Mouse (Mus musculus): ENCODE results near the gene Fam129b.

Gene Fam129b
- long read RNA-seq, experiment 1, partial matches to known transcripts = 2 of 10 reads
- long read RNA-seq, experiment 1, other reads (novel, unspliced or antisense) = 5 of 10 reads
- long read RNA-seq, experiment 2, partial matches to known transcripts = 2 of 6 reads
- long read RNA-seq, experiment 2, other reads (novel, unspliced or antisense) = 0 of 6 reads

DNA sequence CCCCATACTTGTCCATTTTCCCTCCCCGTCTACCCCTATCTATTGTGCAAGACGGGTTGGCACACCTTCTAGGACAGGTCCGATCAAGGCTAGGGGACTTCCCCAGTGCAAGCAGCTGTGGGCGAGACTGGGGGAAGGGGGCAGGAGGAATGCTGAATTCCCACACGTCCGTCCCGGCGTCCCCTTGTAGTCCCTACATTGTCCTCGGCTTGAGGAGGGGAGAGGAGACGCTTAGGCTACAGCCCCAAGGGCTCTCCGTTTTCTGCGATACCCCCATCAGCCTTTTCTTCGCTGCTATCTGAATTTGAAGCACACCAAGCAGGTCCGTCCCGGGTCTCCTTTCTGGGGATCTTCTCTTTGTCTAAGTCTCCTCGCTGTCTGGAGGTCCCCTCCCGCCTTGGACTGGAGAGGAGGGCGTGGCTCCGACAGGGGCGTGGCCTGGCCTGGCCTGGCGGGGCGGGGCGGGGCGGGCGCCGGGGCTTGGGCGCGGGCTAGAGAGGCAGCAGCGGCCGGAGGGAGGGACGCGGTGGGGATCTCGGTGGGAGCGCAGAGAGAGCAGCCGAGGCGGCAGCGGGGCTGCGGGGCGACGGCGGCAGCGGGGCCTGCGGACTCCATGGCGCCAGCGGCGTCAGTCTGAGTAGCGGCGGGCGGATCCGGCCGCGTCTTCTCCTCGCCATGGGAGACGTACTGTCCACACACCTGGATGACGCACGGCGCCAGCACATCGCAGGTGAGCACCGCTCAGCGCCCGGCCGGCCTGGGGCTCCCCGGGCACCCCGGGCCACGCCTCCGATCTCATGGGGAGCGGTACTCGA lies at the start of gene Fam129b:
Fam129b (plus strand) TSS at position 440 of the 815 bp plus-strand sequence.
- intact Hi-C loops (cut with DNase I) = no loop called here

DNA sequence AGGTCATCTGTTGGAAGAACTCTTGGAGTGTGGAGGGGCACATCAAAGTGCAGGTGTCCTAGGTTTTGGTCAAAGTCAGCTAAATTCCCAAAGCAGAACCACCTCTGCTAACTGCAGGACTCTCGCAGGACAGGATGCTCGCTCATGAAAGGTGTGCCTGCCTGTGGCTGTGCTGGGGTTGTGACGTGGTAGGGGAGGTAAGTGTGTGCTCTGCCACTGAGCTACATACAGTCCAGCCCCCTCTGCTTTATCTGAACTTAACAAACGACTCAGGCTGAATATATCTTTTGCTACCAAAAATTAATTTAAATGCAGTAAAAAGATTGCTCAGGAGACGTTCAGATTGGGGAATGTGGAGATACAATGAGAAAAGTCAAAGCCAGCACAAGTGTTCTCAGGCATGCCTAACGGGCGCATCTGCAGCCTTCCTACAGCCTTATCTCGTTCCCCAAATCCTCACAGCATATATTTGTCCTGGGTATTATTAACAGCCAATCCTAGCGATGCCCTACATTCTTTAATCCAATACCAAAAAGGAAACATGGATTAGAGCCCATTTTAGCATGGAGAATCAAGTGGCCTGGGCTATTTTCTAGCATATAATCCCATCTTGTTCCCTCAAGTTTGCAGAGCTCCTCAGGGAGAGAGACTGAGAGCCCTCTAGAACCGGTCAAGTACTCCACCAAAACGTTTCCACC lies 46.8 kb upstream of the Fam129b start:
- intact Hi-C loops (cut with DNase I) = no loop called here

DNA sequence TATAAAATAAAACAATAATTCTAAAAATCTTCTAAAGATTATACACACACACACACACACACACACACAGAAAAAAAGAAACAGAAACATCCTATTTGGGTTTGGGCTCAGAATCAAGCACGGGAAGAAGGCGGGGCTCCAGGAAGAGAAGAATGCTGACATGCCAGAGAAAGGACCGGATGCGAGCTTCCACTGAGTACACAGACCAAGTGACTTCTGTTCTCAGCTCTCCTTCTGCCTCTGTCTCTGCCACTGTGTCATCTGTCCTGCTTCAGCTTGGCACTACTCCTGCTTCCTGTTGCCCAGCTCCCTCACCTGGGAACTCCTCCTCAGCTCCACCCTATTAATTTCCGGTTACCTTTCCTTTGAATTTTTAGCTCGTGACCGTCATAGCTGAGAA lies 41.4 kb upstream of the Fam129b start:
- intact Hi-C loops (cut with DNase I) = no loop called here

DNA sequence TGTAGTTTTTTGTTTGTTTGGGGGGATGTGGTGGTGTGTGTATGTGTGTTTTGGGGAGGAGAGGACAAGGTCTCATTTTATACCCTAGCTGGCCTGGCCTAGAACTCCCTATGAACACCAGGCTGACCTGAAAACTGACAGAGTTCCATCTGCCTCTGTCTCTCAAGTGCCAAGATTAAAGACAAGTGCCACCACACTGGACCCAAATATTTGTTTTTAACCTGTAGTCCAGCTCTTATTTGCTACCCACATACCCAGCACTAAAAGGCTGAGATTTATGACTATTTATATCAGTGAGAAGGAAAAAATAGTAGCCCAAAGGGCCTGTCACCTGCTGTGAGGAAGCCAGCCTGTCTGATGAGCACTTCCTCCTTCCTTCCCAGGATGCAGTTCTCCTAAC lies 40.3 kb upstream of the Fam129b start:
- intact Hi-C loops (cut with DNase I) = no loop called here

DNA sequence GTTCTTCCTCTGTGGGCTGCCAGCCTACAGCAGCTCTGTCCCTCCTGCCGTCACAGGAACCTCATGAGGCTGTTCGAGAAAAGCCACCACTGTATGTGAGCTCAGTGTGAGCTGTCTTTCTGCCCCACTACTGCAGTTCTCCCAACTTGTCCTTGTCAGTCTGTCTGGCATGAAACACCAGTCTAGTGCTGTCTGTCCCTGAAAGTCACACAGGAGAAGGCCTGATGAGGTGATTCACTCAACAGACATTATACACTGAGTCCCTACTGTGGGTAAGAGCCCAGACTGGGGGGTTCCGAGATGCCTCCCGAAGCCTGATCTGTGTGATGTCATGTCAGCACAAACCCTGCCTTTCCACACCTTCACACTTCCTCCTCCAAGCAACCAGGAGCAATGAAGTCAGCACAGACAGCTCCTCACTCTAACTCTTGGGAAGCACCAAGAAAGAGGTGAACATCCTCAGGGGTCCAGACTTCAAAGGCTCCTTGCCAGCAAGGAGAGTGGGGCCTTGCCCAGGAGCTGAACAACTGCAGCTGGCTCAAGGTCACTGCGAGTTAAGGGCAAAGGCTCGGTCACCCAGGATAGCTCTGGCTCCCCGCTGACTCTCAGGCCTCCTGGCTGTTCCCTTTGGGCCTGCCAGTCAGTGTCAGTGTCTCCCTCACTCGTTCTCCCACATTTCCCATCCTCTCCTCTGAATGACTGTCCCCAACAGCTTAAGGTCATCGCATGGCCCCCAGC lies 37.6 kb upstream of the Fam129b start:
- intact Hi-C loops (cut with DNase I) = no loop called here

DNA sequence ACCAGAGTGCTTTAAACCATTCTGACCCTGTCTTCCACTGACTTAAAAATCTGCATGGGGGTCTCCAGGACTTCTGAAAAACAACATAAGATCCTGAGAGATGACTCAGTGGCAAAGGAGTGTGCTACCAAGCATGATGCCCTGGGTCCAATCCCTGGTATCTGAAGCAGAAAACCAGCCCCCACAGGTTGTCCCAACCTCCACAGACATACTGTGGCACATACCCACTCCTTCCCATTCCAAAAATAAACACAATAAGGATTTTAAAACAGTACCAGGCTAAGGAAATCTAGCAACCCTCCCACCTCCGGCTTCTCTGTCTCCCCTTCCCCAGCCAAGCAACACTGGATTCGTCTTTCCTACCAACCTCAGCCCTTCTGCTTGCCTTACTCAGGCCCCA lies 36.7 kb upstream of the Fam129b start:
- intact Hi-C loops (cut with DNase I) = no loop called here

DNA sequence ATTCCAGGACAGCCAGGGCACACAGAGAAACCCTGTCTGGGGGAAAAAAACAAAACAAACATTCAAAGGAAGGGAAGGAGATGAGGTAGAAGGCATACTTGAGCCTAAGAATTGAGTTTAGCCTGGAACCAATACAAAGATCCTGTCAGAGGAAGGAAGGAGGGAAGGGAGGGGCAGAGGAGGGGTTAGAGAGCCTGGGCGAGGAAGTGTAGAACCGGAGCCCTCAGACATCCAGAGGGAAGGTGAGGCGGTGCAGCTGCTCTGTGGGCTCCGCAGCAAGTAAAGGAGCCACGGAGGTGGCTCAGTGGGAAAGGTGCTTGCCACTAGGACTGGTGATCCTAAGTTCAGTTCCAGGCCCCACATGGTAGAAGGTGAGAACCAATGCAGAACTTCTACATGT lies 34.8 kb upstream of the Fam129b start:
- intact Hi-C loops (cut with DNase I) = no loop called here

DNA sequence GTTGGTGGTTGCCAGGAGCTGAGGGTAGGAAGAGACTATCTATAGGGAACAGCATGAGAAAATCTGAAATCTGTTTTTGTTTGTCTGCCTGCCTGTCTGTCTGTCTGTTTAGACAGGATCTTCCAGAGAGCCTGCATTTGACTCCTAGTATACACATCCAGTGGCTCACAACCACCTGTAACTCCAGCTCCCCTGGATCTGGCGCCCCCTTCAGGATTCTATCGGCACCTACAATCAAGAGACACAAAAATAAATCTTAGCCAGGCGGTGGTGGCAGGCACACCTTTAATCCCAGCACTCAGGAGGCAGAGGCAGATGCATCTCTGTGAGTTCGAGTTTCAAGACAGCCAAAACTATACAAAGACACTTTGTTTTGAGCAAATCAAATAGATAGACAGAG lies 33.4 kb upstream of the Fam129b start:
- intact Hi-C loops (cut with DNase I) = no loop called here

DNA sequence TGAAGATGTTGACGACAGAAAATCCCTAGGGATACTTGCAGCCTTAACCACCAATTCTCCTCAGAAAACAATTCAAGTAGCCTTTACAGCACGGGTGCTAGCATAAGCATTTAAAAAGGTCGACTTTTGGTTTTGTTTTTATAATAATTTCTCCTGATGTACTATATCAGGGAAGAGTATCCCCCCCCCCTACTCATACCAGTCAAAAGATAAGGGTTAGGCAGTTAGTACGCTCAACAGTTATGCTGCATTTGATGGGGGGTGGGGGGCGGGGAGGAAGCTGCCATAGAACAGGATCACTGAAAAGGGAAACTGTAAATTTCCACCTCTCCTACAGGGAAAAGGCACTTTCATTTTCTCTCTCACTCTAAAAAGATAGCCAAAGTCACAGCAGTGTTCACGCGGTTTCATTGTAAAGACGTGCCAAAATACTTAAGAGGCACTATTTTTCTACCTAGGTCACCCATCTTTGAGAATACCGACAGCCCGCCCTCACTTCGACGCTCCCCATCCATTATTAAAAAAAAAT lies 30.3 kb upstream of the Fam129b start:
- intact Hi-C loops (cut with DNase I) = no loop called here

DNA sequence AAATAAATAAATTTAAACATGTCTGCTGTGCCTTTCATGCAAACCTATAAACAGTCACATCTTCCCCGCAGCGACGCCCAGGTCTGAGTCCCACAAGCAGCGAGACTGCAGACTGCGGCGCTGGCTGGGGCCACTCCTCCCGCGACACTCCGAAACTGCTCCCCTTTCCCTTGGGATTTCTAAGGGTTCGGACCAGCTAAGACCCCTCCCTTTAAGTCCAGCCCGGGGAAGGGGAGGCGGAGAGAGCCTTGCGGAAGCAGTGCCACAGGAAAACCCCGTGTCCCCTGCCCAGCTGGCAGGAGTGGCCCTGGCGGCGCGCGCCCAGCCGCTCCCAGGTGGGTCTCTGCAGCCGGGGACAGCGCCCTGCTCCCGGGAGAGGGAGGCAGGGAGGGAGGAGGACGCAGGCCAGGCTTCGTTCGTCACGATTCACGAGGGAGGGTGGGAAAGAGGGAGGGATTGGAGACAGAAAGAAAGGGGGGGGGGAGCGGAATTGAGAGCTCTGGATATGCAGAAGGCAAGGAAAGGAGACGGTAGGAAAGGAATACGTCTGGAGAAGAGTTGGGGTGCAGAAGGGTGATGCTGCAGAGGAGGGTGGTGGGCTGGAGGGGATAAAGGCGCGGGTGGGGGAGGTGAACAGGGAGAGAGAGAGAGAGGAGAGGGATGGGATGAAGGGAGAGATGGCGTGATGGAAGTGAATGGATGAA lies 29.7 kb upstream of the Fam129b start:
- intact Hi-C loops (cut with DNase I) = no loop called here

DNA sequence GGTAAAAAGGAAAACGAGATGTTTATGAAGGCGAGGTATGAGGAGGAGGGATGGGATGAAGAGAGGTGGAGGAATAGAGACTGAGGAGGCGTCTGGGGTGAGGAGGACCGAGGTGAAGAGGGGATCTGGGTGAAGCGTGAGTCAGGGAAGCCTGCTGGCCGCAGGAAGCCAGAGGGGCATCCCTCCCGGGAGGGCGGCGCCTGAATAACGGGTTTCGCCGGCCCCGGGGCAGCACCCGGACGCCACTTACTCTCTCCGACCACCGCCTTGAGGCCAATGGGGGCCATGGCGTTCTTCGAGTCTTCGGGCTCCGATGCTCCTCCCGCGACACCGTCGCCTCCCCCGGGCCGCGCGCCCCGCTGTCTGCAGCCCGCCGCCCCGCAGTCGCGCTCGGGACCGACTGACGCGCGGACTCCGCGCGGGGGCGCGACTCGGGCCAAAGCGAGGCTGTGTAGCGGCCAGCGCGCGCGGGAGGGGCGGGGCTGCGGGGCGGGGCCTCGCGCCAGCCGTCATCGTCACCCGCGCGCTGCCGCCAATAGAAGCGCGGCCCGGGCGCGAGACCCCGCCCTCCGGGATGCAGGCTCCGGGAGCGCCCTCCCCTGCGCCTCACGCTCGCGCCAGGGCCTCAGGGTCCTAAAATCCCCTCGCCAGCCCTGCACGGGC lies 29.0 kb upstream of the Fam129b start, which contains the start of gene Stxbp1:
Stxbp1 (minus strand) TSS at position 441 of the 663 bp plus-strand sequence.
- intact Hi-C loops (cut with DNase I) = no loop called here

DNA sequence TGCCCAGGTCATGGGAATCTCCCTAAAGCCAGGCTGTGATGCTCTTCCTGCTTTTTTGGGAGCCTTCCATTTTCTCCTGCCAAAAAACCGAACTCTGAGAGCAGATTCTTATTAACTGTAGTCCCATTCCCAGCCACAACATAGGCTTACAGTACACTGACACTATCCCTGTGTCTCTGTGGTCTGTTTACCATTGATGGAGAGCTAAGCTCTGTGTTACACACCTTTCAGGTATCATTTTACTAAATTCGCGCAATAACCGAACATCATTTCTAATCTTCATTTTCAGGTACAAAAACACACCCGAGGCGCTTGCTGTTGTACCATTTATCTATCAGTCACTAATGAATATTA lies 28.5 kb upstream of the Fam129b start:
- intact Hi-C loops (cut with DNase I) = no loop called here

DNA sequence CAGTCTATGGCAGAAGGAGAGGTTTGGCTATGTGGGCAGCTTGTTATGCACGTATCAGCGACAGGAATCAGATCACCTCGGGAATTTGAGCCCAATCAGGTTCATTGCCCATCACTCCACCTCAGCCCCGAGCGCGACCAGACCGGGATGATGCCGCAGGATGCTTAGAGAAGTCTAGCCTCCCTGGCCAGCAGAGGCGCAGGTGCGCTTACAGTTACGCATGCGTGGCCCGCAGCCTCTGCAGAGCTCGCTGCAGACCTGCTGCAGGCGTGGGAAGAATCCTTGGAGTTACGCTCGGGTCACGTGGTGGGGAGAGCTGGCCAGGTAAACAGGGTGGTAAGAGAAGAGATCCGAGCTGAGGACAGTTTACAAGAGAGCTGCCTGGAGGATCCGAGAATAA lies 23.8 kb upstream of the Fam129b start:
- intact Hi-C loops (cut with DNase I) = no loop called here

DNA sequence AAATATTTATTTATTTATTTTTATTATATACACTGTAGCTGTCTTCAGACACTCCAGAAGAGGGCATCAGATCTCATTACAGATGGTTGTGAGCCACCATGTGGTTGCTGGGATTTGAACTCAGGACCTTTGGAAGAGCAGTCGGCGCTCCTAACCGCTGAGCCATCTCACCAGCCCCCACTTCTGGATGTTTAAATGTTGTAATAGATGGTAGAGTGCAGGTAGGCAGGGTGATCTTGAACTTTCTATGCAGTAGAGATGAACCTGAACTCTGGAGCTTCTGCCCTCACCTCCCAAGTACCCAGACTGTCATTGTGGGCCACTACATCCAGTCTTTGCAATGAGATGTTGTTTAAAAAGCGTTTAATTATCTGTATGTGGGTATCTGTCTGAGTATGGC lies 22.2 kb upstream of the Fam129b start:
- intact Hi-C loops (cut with DNase I) = loop anchor here (1.0 kb wide), 1 partner anchor 32 kb away; no protein-coding TSS in a partner anchor

DNA sequence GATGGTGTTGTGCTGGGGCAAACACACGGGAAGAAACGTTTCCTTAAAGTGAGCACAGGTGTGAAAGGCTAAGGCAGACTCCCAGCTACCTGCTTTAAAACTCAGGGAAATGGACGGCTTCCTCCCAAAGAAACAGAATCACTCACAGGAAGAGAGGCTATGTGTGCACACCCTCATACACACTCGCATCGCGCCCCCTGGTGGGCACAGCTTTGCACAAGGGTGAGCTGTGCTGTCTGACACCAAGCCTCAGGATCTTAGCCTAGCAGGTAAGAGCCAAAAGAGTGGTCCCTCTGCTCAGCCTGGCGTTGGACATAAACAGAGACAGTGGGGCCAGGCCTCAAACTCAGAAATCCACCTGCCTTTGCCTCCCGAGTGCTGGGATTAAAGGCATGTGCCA lies 21.7 kb upstream of the Fam129b start:
- intact Hi-C loops (cut with DNase I) = loop anchor here (1.0 kb wide), 1 partner anchor 33 kb away; no protein-coding TSS in a partner anchor

DNA sequence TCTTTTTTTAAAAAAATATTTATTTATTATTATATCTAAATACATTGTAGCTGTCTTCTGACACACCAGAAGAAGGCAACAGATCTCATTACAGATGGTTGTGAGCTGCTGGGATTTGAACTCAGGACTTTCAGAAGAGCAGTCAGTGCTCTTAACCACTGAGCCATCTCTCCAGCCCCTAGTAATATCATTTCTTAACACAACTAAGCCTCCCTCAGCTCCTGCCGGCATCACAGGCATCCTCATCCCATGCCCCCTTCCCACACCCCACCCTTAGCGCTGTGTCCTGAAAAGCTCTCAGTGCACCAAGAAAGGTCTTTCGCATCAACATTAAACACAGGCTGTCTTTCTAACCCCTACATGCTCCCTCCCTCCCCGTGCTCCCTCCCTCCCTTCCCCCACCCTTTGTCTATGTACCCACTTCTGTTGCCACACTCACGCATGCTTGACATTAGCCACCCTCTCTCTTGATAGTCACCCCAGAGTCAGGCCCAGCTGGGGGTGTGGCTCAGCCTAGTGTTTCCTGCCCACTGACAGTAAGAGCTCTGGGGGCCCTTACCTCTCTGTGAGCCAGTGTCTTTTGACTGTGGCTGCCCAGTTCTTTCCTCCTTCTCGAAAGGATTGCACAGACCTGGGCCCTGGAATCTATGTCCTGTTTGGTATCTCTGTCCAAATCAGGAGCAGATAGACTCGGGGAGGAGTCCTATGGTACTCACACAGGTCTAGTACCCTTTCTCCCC lies 20.7 kb upstream of the Fam129b start:
- intact Hi-C loops (cut with DNase I) = no loop called here

DNA sequence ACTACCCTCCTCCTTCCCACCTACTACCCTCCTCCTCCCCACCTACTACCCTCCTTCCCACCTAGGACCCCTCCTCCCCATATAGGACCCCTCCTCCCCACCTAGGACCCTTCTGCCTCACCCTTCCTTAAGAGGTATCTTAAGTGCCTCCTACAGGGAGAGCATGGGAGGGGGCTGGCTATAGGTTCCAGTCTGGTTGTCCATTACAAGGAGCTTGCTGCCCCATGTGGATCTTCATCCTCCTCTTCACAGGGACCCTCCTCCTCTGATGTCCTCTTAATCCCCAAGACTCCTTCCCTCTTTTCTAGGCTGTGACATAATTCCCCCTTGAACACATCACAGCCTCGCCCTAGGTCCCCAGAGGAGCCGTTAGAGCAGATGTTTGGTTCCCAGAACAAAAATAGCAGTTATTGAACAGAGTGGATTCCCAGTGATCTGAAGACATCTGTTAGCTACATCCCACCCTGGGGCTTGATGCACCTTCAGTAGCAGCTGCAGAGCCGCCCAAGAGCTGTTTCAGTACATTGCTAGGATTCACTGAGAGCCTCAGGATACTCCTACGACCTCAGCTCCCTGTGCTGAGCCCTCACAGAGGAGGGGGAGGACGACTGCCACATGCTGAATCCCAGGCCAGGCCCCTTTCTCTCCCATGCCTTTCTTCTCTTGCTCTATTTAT lies 20.0 kb upstream of the Fam129b start:
- intact Hi-C loops (cut with DNase I) = loop anchor here (2.0 kb wide), 1 partner anchor 69 kb away; no protein-coding TSS in a partner anchor

DNA sequence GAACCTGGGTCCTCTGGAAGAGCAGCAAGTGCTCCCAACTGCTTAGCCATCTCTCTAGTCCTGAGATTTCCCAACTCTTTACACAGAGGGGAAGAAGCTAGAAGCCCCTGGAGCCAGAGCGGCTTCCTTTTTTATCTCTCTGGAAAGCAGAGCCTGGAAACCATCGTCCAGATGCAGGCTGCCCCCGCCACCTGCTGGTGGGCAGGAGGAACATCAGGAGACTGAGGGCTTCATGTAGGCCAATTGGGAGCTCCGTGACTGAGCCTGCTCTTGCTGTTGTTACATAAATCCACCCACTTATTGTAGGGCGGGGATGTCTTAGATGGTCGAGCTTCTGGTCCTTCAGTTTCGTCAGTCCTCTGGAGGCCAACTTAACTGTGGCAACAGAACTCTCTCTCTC lies 18.3 kb upstream of the Fam129b start:
- intact Hi-C loops (cut with DNase I) = loop anchor here (2.0 kb wide), 1 partner anchor 71 kb away; no protein-coding TSS in a partner anchor

Data from adrenal gland (tissue).